Mouse (Mus musculus) forebrain, embryonic 15.5 days (tissue): ENCODE data around the gene Tcf7. TPM values are rescaled to one million over a fixed set of nuclear protein-coding genes. Genes with fewer than 3 reads are reported as not detected.

Experiments used
- ATAC-seq: fragments of 200-750 bp; cut with Nextera tagmentation; replicated peaks from 2 replicates; pipeline ENCODE4 v1.8.0; 2017; ENCODE audit warnings: mild to moderate bottlenecking, moderate TSS enrichment, moderate library complexity
- H3K27ac ChIP-seq: fragments of 300-500 bp; sonication (generic); replicated peaks from 2 replicates; pipeline ENCODE4 v1.5.1; 2015; ENCODE audit warnings: mild to moderate bottlenecking, inconsistent platforms
- H3K27me3 ChIP-seq: fragments of 300-500 bp; sonication (generic); 2 replicates; pipeline ENCODE4 v1.6.1; 2015; ENCODE audit warnings: inconsistent platforms
- H3K36me3 ChIP-seq: fragments of 300-500 bp; sonication (generic); 2 replicates; pipeline ENCODE4 v1.6.1; 2015; ENCODE audit warnings: mild to moderate bottlenecking, inconsistent platforms
- H3K4me1 ChIP-seq: fragments of 300-500 bp; sonication (generic); 2 replicates; pipeline ENCODE4 v1.6.1; 2015; ENCODE audit warnings: inconsistent platforms
- H3K4me2 ChIP-seq: fragments of 300-500 bp; sonication (generic); replicated peaks from 2 replicates; pipeline ENCODE4 v1.6.1; 2015; ENCODE audit warnings: mild to moderate bottlenecking, inconsistent platforms
- H3K4me3 ChIP-seq: fragments of 300-500 bp; sonication (generic); 2 replicates; pipeline ENCODE4 v1.5.1; 2015; ENCODE audit warnings: mild to moderate bottlenecking, inconsistent platforms
- H3K9ac ChIP-seq: fragments of 300-500 bp; sonication (generic); replicated peaks from 2 replicates; pipeline ENCODE4 v1.6.1; 2015; ENCODE audit warnings: mild to moderate bottlenecking, inconsistent platforms
- H3K9me3 ChIP-seq: fragments of 300-500 bp; sonication (generic); 2 replicates; pipeline ENCODE4 v1.6.1; 2016; ENCODE audit warnings: inconsistent platforms
- WGBS: fragments of 180-500 bp; shearing (Covaris S2); methylation state at CpG from one replicate; pipeline ENCODE4 v1.1.7; 2015; ENCODE audit warnings: mixed read lengths; 5-methylcytosine and 5-hydroxymethylcytosine counted together
- polyA plus RNA-seq: library from polyadenylated mRNA; unstranded; fragments of >200 nt; fragmentation: Nextera tagmentation; extraction: Ambion mirVana; gene quantifications from 2 replicates; pipeline ENCODE4 v1.2.1, GENCODE M21; 2015

The Tcf7 gene
- polyA plus RNA-seq, 1 experiment from 2014 or later: 3.4 TPM

DNA sequence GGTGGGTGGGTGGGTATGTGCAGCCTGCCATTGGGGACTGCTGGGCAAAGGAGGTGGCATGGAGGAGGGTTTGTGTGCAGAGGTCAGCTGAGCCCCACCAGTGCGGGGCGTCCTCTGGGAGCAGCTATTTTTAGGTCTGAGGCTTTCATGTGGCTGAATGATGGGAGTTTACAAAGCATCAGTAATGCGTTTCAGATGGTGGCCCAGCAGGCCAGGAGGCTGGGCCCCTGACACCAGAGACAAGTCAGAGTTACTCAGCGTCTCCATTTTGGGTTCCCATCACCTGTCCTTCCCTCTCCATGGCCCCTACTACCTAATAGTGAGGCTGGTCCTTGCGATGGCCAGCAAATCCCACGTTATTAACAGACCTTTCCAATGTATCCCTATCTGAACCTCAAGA is 10.2 kb downstream of the Tcf7 start:
- WGBS: 74% methylated on average over 6 of the region's 6 CpGs

DNA sequence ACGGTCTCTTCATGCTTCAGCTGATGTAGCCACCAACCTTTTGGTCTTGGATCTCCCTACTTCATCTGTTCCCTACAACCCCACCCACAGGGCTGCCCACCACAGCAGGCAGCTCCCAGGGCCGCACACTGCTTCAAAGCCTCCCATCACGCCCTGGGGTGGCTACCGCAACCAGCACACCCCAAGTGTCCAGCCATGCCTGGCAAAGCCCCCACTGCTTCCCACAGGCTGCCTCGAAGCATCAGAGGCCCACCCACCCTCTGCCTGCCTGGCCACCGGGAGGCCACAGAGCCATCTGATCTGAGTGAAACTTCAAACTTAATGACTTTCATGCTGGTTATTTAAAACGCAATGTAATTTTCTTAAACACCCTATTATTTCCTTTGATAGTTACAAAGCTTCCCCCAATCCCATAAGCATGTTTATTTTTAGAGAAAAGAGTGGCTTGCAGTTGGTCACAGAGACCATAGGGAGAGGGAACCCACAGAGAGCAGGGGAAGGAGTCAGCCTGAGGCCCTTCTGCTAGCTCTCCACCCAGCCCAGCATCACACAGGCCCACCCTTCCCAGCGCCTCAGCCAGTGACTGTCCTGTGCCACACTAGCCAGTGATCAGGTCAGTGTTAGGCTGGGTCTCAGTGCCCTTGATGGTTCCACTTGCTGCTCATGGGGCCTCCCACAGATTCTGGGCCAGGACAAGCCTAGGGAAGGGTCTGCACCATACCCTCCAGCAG is 10.9 kb downstream of the Tcf7 start:
- H3K4me3 ChIP-seq: no peak overlapping the region

More for the DNA sequence above, 10.2 kb downstream of the Tcf7 start:
- Histone ChIP-seq H3K36me3 (no peaks in the 10 kb centered on the region), H3K27me3 (no peaks in the 10 kb centered on the region), H3K4me3 (no peak overlapping the region), H3K27ac (no peak overlapping the region), H3K4me1 (no peaks in the 10 kb centered on the region), H3K4me2 (no peak overlapping the region), H3K9ac (no peak overlapping the region), H3K9me3 (no peaks in the 10 kb centered on the region)
- ATAC-seq: no peak

DNA sequence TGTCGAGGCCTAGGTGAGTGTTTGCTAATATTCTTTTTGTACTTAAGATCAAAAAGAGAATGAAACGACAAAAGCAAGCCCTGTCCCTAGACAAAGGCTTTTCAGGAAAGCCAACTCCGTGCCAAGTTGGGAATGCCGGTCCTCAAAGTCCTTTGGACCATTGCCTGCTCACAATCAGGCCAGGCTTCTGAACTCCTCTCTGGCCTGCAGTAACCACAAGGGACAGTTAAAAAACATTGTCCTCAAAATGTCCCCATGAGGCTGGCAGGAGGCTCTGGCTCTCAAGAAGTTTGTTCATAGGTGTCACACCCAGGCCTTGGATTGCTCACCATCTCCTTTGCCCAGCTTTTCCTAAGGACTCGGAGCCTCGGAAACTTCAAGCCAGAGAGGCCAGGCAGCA is 13.0 kb downstream of the Tcf7 start:
- H3K27me3 ChIP-seq: no peaks in the 10 kb centered on the region
- no peaks in the 10 kb centered on the region for H3K36me3 ChIP-seq
- H3K9ac ChIP-seq: no peak overlapping the region
- ATAC-seq: no peak
- H3K4me3 ChIP-seq: no peak overlapping the region
- no peak overlapping the region for H3K4me2 ChIP-seq
- no peak overlapping the region for H3K27ac ChIP-seq
- no peaks in the 10 kb centered on the region for H3K9me3 ChIP-seq
- 69% methylated on average over 6 of the region's 6 CpGs for WGBS
- H3K4me1 ChIP-seq: no peaks in the 10 kb centered on the region

More for the DNA sequence above, 10.9 kb downstream of the Tcf7 start:
- Histone ChIP-seq H3K4me1 (no peaks in the 10 kb centered on the region), H3K4me2 (no peak overlapping the region), H3K27me3 (no peaks in the 10 kb centered on the region), H3K9me3 (no peaks in the 10 kb centered on the region), H3K36me3 (no peaks in the 10 kb centered on the region), H3K27ac (no peak overlapping the region), H3K9ac (no peak overlapping the region)
- ATAC-seq: no peak
- 79% methylated on average over 8 of the region's 8 CpGs for WGBS

DNA sequence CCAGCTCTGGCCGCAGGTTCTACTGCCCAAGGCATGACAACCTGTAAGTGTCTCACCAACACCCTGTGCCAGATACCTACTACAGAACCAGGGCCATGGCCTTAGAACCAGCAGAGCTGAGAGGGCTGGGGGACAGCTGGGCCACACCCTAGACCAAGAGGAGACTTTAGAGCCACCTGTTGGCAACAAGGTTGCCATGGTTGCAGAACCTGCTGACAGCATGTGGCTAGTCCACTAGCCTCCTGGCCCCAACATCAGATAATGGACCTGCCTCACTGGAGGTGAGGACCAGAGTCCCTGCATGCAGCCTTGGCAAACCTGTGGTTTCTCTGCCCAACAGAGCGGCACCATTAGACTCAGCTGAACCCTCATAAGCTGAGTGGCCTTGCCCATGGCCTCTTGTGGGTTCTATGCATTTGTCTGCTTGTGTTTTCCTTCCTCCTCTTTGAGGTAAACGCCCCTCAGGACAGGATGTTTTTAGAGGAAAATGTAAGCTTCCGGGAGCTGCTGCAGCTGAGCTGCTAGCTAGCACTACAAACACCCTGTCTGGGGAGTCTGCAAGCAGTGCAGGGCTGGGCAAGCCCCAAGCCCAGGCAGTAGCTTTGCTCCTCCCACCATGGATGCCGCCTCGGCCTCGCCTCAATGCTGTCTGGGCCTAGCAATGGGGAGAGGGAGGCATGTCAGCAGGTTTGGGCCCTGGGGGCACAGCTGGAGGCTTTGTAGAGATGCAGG is 14.5 kb downstream of the Tcf7 start:
- Histone ChIP-seq H3K27me3 (no peaks in the 10 kb centered on the region), H3K4me2 (no peak overlapping the region), H3K36me3 (no peaks in the 10 kb centered on the region), H3K9ac (no peak overlapping the region), H3K27ac (no peak overlapping the region), H3K4me1 (no peaks in the 10 kb centered on the region), H3K9me3 (no peaks in the 10 kb centered on the region), H3K4me3 (no peak overlapping the region)
- no peak for ATAC-seq
- 69% methylated on average over 7 of the region's 7 CpGs for WGBS

DNA sequence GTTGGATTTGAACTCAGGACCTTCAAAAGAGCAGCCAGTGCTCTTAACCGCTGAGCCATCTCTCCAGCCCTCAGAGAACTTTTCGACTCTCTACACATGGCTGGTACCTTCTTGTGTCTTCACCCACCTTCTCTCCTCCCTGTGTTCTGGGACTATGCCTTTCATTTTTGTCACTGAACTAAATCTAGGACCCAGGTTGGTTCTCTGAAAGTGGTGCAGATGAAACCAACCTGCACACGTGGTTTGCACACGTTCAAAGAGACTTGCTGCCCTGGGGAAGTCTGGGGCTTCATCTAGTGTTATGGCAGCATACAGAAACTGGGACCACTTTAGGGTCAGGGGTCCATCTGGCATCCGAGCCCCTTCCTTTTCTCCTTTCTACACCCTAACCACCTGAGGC is 15.5 kb downstream of the Tcf7 start:
- Histone ChIP-seq H3K4me1 (no peaks in the 10 kb centered on the region), H3K27me3 (no peaks in the 10 kb centered on the region), H3K4me3 (no peak overlapping the region), H3K9ac (no peak overlapping the region), H3K36me3 (no peaks in the 10 kb centered on the region), H3K9me3 (no peaks in the 10 kb centered on the region), H3K4me2 (no peak overlapping the region), H3K27ac (no peak overlapping the region)
- 85% methylated on average over 5 of the region's 5 CpGs for whole genome bisulfite sequencing
- no peak for ATAC-seq

DNA sequence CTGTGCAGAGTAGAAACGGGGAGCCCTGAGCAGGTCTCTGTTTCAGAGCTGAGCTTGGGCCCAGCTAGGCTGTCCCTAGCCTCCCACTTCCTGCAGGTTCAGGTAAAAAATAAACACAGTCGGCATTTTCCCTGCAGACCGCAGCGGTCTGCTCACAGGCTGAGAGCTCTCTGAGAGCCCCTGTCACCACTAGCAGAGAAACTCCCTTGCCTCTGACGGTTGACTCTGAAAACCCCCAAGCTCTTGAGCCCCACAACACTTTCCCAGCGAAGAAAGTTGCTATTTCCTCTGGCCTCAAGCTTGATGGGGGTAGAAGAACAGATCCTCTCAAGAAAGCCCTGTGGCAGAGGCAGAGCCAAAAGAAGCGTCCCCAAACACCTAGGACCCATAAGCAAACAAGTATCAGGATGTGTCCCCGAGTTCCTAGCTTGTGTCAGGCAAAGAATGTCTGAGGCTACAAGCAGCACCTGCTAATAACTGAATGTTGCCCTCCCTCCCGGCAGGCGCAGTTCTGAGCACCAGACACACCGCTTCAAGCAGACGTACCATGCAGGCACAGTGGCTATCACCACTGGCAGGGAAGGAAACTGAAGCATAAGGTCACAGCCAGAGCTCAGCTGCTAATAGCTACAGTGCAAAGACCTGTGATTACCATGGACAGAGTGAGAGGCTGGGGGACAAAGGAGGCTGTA is 17.1 kb downstream of the Tcf7 start:
- Histone ChIP-seq H3K36me3 (no peaks in the 10 kb centered on the region), H3K4me3 (no peak overlapping the region), H3K9me3 (no peaks in the 10 kb centered on the region), H3K4me1 (no peaks in the 10 kb centered on the region), H3K9ac (no peak overlapping the region), H3K27ac (no peak overlapping the region), H3K4me2 (no peak overlapping the region), H3K27me3 (no peaks in the 10 kb centered on the region)
- no peak for ATAC-seq
- WGBS: 72% methylated on average over 12 of the region's 12 CpGs

DNA sequence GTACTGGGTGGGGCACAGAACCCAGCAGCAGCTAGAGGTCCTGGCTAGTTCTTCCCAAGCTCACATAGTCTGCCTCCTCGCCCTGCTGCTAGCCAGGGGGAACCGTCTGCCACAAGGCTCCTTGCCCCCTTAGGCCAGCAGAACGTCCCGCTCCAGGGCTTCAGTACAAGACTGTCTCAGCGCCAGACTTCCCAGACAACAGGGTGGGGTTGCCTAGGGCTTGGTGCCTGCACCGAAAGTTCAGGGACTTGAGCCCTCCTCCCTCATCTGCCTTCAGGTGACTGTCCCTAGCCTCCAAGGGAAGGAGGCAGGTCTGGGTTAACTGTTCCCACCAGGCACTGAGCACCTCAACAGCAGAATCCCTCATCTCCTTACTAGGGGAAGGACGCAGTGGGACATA is 17.9 kb downstream of the Tcf7 start:
- Histone ChIP-seq H3K4me3 (no peak overlapping the region), H3K4me2 (no peak overlapping the region), H3K36me3 (no peaks in the 10 kb centered on the region), H3K27me3 (no peaks in the 10 kb centered on the region), H3K9ac (no peak overlapping the region), H3K9me3 (no peaks in the 10 kb centered on the region), H3K27ac (no peak overlapping the region), H3K4me1 (no peaks in the 10 kb centered on the region)
- WGBS: 80% methylated on average over 7 of the region's 7 CpGs
- no peak for ATAC-seq

DNA sequence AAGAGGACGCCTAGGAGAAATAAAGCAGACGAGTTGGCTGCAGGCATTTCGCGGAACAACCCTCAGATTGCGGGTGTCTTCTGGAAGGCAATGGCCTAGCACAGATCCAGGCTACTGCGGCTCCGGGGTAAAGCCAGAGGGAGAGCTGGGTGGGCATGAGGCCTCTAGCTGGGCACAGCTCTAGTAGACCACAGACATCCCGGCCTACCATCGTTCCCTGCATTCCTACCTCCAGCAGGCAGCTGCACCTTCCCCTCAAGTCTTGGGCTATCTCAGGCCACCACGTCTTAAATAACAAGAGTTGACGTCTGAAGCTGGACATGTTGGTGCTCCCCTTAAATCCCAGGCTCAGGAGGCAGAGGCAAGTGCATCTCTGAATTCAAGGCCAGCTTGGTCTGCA is 20.5 kb downstream of the Tcf7 start:
- H3K4me3 ChIP-seq: no peak overlapping the region
- no peak overlapping the region for H3K4me2 ChIP-seq
- no peaks in the 10 kb centered on the region for H3K4me1 ChIP-seq
- H3K36me3 ChIP-seq: no peaks in the 10 kb centered on the region
- H3K27ac ChIP-seq: no peak overlapping the region
- ATAC-seq: no peak
- no peaks in the 10 kb centered on the region for H3K27me3 ChIP-seq
- H3K9ac ChIP-seq: no peak overlapping the region
- WGBS: 91% methylated on average over 11 of the region's 11 CpGs
- H3K9me3 ChIP-seq: no peaks in the 10 kb centered on the region

DNA sequence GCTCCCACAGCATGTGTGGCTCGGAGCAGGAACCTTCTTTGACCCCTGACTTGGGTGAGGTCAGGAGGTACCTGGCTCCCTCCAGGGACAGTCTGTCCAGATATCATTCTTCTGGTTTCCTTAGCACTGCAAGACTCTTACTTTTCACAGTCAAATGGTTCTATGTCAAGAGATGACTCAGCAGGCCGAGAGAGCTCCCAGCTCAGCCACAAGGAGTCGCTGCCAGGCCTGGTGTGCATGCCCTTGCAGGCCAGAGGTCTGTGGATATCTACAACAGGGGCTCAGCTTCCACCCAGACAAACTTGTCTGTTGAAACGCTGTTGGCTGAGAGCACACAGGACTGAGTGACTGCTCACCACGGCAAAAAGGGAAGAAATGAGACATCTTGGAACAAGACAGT is 20.9 kb downstream of the Tcf7 start:
- no peak overlapping the region for H3K4me3 ChIP-seq
- no peak for ATAC-seq
- no peak overlapping the region for H3K9ac ChIP-seq
- H3K27me3 ChIP-seq: no peaks in the 10 kb centered on the region
- 53% methylated on average over 5 of the region's 5 CpGs for WGBS
- H3K4me2 ChIP-seq: no peak overlapping the region
- no peaks in the 10 kb centered on the region for H3K9me3 ChIP-seq
- no peaks in the 10 kb centered on the region for H3K36me3 ChIP-seq
- H3K4me1 ChIP-seq: no peaks in the 10 kb centered on the region
- no peak overlapping the region for H3K27ac ChIP-seq

DNA sequence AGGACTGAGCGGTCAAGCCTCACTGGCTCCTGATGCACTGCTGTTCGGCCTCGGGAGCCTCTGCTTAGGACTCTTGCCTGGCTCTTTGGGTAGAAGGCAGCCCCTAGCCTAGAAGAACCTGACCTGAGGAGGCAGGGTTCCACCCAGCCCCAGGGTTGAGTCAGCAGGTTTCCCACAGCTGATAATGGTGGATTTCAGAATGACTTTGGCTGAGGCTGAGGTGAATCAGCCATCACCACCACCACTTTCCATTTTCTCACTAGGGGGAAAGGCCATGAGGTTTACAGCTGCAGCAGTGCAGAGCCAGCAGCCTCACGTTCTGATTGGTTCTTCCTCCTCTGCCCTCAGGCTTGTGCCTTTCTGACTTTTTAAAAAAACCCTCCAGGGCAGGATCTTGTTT is 21.9 kb downstream of the Tcf7 start:
- no peak overlapping the region for H3K4me3 ChIP-seq
- ATAC-seq: no peak
- H3K4me1 ChIP-seq: no peaks in the 10 kb centered on the region
- H3K27ac ChIP-seq: no peak overlapping the region
- H3K9ac ChIP-seq: no peak overlapping the region
- no peaks in the 10 kb centered on the region for H3K27me3 ChIP-seq
- WGBS: 56% methylated on average over 4 of the region's 4 CpGs
- H3K4me2 ChIP-seq: no peak overlapping the region
- no peaks in the 10 kb centered on the region for H3K36me3 ChIP-seq
- H3K9me3 ChIP-seq: no peaks in the 10 kb centered on the region

DNA sequence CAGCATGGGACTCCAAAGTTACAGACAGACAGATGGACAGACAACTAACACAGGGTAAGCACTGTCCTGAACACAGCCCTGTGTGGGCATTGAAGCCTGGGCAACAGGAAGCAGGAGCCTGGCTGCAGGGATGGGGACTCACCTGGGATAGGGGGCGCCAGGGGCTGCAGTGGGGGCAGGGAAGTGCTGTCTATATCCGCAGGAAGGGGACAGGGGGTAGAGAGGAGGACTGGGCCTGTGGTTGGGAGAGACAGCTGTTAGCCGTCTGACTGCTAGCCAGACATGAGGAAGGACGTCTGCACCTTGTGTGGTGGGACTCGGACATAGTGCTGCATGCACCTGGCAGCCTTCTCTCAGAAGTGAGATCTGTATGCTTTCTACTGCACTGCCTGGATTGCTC is 24.1 kb downstream of the Tcf7 start:
- H3K9me3 ChIP-seq: no peaks in the 10 kb centered on the region
- no peaks in the 10 kb centered on the region for H3K4me1 ChIP-seq
- ATAC-seq: no peak
- H3K4me3 ChIP-seq: no peak overlapping the region
- WGBS: 64% methylated on average over 5 of the region's 5 CpGs
- H3K4me2 ChIP-seq: no peak overlapping the region
- H3K27me3 ChIP-seq: no peaks in the 10 kb centered on the region
- H3K36me3 ChIP-seq: no peaks in the 10 kb centered on the region
- no peak overlapping the region for H3K27ac ChIP-seq
- H3K9ac ChIP-seq: no peak overlapping the region

DNA sequence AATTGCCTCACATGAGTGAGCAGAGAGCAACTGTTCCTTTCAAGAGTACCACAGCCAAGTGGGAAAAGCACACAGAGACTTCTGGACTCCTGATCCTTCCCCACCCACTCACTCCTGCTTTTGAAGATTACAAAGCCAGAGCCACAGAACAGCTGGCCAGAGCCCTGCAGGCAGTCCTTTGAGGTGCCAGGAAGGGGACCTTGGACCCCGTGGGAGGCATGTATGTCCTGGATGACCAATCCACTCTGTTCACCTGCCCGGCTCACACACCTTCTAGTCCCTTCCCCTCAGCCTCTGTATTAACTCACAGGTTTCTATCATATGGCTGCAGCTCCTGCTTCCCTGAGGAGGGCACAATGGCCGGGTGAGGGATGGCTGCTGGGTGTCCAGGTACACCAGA is 25.4 kb downstream of the Tcf7 start:
- WGBS: 85% methylated on average over 3 of the region's 3 CpGs
- Histone ChIP-seq H3K36me3 (no peaks in the 10 kb centered on the region), H3K27me3 (no peaks in the 10 kb centered on the region), H3K4me2 (no peak overlapping the region), H3K9ac (no peak overlapping the region), H3K4me3 (no peak overlapping the region), H3K4me1 (no peaks in the 10 kb centered on the region), H3K9me3 (no peaks in the 10 kb centered on the region), H3K27ac (no peak overlapping the region)
- no peak for ATAC-seq
